Mouse (Mus musculus): ENCODE data around the gene Nanos3.

- TF ChIP-seq POLR2A (IDR thresholded peaks at IDR 0.05; ENCODE audit: borderline replicate concordance, extremely low read depth, insufficient read depth, insufficient read length, poor library complexity, severe bottlenecking) (no peak), CTCF (IDR thresholded peaks at IDR 0.05; ENCODE audit: borderline replicate concordance, extremely low read depth, insufficient read depth, insufficient read length) (no peak)
Measured at GRCm38 (mm10) chr8:84127202-84127901, 57.7 kb downstream of the Nanos3 start.
